Mouse (Mus musculus): ENCODE data around the gene Gm11111.
"Not testable (repeated sequence)": the region's sequence is repeated elsewhere in the genome, so short reads cannot be mapped to it uniquely, and the experiment has no call there.

The Gm11111 gene

GRCm38 (mm10) chr5:98552395-98552794, at the start of gene Gm11111:
Gene Gm11111 (plus strand): TSS chr5:98552695.
- CTCF ChIA-PET: no interaction called here

- CTCF ChIA-PET: no interaction called here
These were observed 36.3 kb upstream of the Gm11111 start for GRCm38 (mm10) chr5:98516214-98516613.

GRCm38 (mm10) chr5:98520118-98520517, 32.4 kb upstream of the Gm11111 start:
- CTCF ChIA-PET: interaction anchor here (0.6 kb wide), 1 partner anchor 30 kb away, joined by 5 read pairs; no protein-coding TSS in a partner anchor

- CTCF ChIA-PET: no interaction called here
These were observed 30.1 kb upstream of the Gm11111 start for GRCm38 (mm10) chr5:98522270-98522977.

- CTCF ChIA-PET: no interaction called here
These were observed 29.4 kb upstream of the Gm11111 start for GRCm38 (mm10) chr5:98523050-98523449.

- CTCF ChIA-PET: no interaction called here
These were observed 28.7 kb upstream of the Gm11111 start for GRCm38 (mm10) chr5:98523783-98524182.

GRCm38 (mm10) chr5:98541333-98541732, 11.2 kb upstream of the Gm11111 start:
- CTCF ChIA-PET: no interaction called here

- CTCF ChIA-PET: interaction anchor here (0.7 kb wide), 1 partner anchor 30 kb away, joined by 5 read pairs; no protein-coding TSS in a partner anchor
These were observed 2.2 kb upstream of the Gm11111 start for GRCm38 (mm10) chr5:98550285-98550684.

GRCm38 (mm10) chr5:98550873-98551272, 1.6 kb upstream of the Gm11111 start:
- CTCF ChIA-PET: interaction anchor here (0.7 kb wide), 1 partner anchor 31 kb away, joined by 5 read pairs; no protein-coding TSS in a partner anchor

- CTCF ChIA-PET: no interaction called here
These were observed 511 bp downstream of the Gm11111 start for GRCm38 (mm10) chr5:98552811-98553601.

GRCm38 (mm10) chr5:98561301-98561700, 8.8 kb downstream of the Gm11111 start:
- CTCF ChIA-PET: interaction anchor here (0.7 kb wide), 1 partner anchor 203 kb away, joined by 3 read pairs; no protein-coding TSS in a partner anchor

GRCm38 (mm10) chr5:98562806-98563205, 10.3 kb downstream of the Gm11111 start:
- CTCF ChIA-PET: no interaction called here

- CTCF ChIA-PET: no interaction called here
These were observed 11.3 kb downstream of the Gm11111 start for GRCm38 (mm10) chr5:98563801-98564200.

GRCm38 (mm10) chr5:98566461-98567193, 14.1 kb downstream of the Gm11111 start:
- CTCF ChIA-PET: interaction anchor here (0.6 kb wide), 1 partner anchor 74 kb away, joined by 7 read pairs; no protein-coding TSS in a partner anchor

- CTCF ChIA-PET: no interaction called here
These were observed 16.0 kb downstream of the Gm11111 start for GRCm38 (mm10) chr5:98568481-98568880.

- CTCF ChIA-PET: no interaction called here
These were observed 16.6 kb downstream of the Gm11111 start for GRCm38 (mm10) chr5:98569029-98569513.

GRCm38 (mm10) chr5:98572392-98572791, 19.9 kb downstream of the Gm11111 start:
- CTCF ChIA-PET: no interaction called here

GRCm38 (mm10) chr5:98574711-98575470, 22.4 kb downstream of the Gm11111 start:
- CTCF ChIA-PET: no interaction called here

GRCm38 (mm10) chr5:98575471-98575834, 23.0 kb downstream of the Gm11111 start:
- CTCF ChIA-PET: no interaction called here

GRCm38 (mm10) chr5:98576538-98576937, 24.0 kb downstream of the Gm11111 start:
- CTCF ChIA-PET: not testable (repeated sequence)

- CTCF ChIA-PET: no interaction called here
These were observed 25.9 kb downstream of the Gm11111 start for GRCm38 (mm10) chr5:98578398-98578797.
